Comparison of ENCODE assay signal across 16 mouse cellular contexts in the genomic region with DNA sequence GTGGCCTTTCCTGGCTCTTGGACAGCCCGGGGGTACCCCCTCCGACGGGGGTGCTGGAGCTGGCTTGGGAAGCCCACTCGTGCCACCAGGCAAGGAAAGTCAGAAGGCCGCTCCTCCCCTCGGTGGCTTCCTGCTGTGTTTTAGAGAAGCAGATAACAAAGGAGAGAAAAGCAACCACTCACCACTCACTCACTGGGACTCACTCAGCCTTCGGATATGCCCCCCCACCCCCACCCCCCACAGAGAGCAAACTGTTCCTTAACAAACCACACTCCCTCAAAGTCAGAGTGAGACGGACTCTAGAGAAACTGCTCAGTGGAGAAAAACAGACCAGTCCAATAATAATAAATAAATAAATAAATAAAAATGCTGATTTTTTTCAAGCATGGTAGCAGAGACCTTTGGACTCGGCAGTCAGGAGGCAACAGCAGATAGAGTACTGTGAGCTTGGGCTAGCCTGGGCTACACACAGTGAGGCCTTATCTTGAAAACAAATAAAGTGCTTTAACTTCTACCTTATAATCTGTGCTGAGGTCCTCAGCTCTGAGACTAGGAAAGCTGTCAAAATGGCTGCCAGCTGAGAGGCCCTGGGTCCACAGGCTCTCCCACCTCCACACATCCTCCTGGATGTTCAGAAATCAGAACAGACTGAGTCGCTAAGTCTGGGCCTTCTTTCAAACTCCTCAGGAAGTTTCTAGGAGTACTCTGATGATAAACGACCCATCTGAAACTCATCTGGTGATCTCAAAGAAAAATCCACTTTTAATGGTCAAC. TPM values are rescaled to one million over a fixed set of nuclear protein-coding genes. Genes with fewer than 3 reads are reported as not detected.
"Had no signal": no experiment of that assay in that cellular context is flagged by ENCODE, and none has a peak within 500 bp of the region (broad histone marks: within the 10 kb centered on the region; RNA-seq: fewer than 3 reads in every experiment).

No protein-coding gene starts in this region.

- H3K27me3 ChIP-seq: liver, embryonic 15.5 days; neural tube, embryonic 12.5 days had no signal

- DNase-seq: kidney, adult 11 months; lung, adult 2 months; lung, postnatal 36 days; midbrain, embryonic 14.5 days; retina, postnatal 1 day; right cerebral cortex, postnatal 4 days; spleen, adult 18-20 months; thymus, postnatal 14 days had no signal

- H3K4me2 ChIP-seq: liver, embryonic 11.5 days; liver, embryonic 15.5 days; neural tube, embryonic 12.5 days had no signal

- H3K4me3 ChIP-seq: left cerebral cortex, adult 2 months; limb, embryonic 10.5 days; liver, embryonic 15.5 days; neural tube, embryonic 12.5 days had no signal

- ATAC-seq: lung, postnatal 0 days had no signal

- H3K27ac ChIP-seq: kidney, postnatal 0 days; left cerebral cortex, adult 2 months; limb, embryonic 10.5 days; liver, embryonic 15.5 days; neural tube, embryonic 12.5 days had no signal

- H3K9ac ChIP-seq: liver, embryonic 15.5 days; neural tube, embryonic 12.5 days had no signal

- H3K4me1 ChIP-seq: limb, embryonic 10.5 days; neural tube, embryonic 12.5 days had no signal

- H3K9me3 ChIP-seq: limb, embryonic 10.5 days; liver, embryonic 15.5 days; neural tube, embryonic 12.5 days had no signal

RNA-seq across cellular contexts. Expression of gene Cort, which starts 1.0 kb away (rescaled TPM):
- polyA plus RNA-seq: lung, adult 2 months; midbrain, embryonic 14.5 days; stomach, embryonic 16.5 days had no signal
